Mouse (Mus musculus): ENCODE measurements around the gene Nutf2.

DNA sequence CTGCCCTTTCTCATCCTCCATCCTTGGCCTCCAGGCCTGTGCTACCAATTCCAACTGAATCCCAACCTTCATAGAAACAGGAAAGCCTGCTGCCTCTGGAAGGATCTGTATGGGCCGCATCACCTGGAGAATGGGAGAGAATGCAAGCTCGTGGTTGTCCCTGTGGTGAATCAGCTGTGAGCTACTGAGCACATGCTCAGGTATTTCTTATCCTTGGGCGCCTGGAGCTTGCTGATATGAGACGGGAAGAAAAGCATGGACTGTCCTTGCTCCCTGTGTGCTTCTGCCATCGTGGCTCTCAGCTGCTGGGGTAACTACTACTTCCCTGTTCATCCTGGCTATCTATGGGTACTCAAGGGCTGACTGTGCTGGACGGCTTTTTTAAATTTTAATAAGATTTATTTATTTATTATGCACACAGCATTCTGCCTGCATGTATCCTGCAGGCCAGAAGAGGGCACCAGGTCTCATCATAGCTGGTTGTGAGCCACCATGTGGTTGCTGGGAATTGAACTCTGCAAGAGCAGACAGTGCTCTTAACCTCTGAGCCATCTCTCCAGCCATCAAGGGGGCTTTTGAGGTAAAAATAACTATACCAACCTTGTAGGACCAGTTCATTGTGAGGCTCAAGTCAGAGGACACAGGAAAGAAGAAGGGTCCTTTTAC lies 6.1 kb downstream of the Nutf2 start:
- TF ChIP-seq CTCF (IDR thresholded peaks at IDR 0.05; ENCODE audit: control insufficient read depth, insufficient read depth, low read length) (peak; percentile 39), POLR2A (IDR thresholded peaks at IDR 0.05; ENCODE audit: borderline replicate concordance, control insufficient read depth, low read depth, low read length) (no peak)

Data from bone marrow, adult 2 months (tissue).